Mouse (Mus musculus) limb, embryonic 15.5 days (tissue): ENCODE data around the gene Rxra. TPM values are rescaled to one million over a fixed set of nuclear protein-coding genes. Genes with fewer than 3 reads are reported as not detected.

Source experiments
- ATAC-seq: fragments of 200-750 bp; cut with Nextera tagmentation; 2 replicates; pipeline ENCODE4 v1.8.0; 2017; ENCODE audit warnings: low read depth, moderate TSS enrichment; ENCODE audit not compliant: insufficient number of reproducible peaks, low FRiP score, low TSS enrichment
- H3K27ac ChIP-seq: fragments of 300-500 bp; sonication (generic); 2 replicates; pipeline ENCODE4 v1.5.1; 2015; ENCODE audit warnings: moderate library complexity, mild to moderate bottlenecking, inconsistent platforms
- H3K27me3 ChIP-seq: fragments of 300-500 bp; sonication (generic); 2 replicates; pipeline ENCODE4 v1.6.1; 2015; ENCODE audit warnings: inconsistent platforms
- H3K36me3 ChIP-seq: fragments of 300-500 bp; sonication (generic); 2 replicates; pipeline ENCODE4 v1.6.1; 2015; ENCODE audit warnings: inconsistent platforms
- H3K4me1 ChIP-seq: fragments of 300-500 bp; sonication (generic); 2 replicates; pipeline ENCODE4 v1.6.1; 2015; ENCODE audit warnings: inconsistent platforms
- H3K4me2 ChIP-seq: fragments of 300-500 bp; sonication (generic); 2 replicates; pipeline ENCODE4 v1.6.1; 2015; ENCODE audit warnings: mild to moderate bottlenecking, inconsistent platforms
- H3K4me3 ChIP-seq: fragments of 300-500 bp; sonication (generic); 2 replicates; pipeline ENCODE4 v1.5.1; 2015; ENCODE audit warnings: mild to moderate bottlenecking, inconsistent platforms
- H3K9ac ChIP-seq: fragments of 300-500 bp; sonication (generic); 2 replicates; pipeline ENCODE4 v1.6.1; 2015; ENCODE audit warnings: inconsistent platforms
- H3K9me3 ChIP-seq: fragments of 300-500 bp; sonication (generic); 2 replicates; pipeline ENCODE4 v1.6.1; 2016; ENCODE audit warnings: inconsistent platforms
- WGBS: fragments of 180-500 bp; shearing (Covaris S2); methylation state at CpG from one replicate; pipeline ENCODE4 v1.1.7; 2015; 5-methylcytosine and 5-hydroxymethylcytosine counted together
- polyA plus RNA-seq: library from polyadenylated mRNA; unstranded; fragments of >200 nt; fragmentation: Nextera tagmentation; extraction: Ambion mirVana; gene quantifications from 2 replicates; pipeline ENCODE4 v1.2.1, GENCODE M21; 2015

Gene Rxra
- polyA plus RNA-seq, 1 experiment from 2014 or later, result 19.7 TPM

DNA sequence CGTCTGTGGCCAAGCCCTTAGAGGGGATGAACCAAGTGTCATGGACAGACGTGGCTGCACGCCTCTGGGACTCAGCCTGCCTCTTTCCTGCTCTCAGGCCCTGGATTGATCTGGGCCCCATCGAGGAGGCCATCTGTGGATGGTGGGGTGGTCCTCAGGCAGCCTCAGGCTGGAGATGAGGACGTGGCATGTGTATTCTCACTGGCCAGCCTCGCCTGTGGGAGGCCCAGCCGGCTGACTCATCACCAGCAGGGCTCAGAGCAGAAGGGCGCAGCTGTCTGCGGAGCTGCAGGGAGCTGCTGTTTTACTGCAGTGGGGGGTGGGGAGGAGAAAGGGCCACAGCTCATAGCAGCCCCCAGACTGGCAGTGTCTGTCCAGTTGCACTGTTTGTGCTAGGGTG is 126.3 kb downstream of the Rxra start:
- peak; percentile 61 for ATAC-seq

DNA sequence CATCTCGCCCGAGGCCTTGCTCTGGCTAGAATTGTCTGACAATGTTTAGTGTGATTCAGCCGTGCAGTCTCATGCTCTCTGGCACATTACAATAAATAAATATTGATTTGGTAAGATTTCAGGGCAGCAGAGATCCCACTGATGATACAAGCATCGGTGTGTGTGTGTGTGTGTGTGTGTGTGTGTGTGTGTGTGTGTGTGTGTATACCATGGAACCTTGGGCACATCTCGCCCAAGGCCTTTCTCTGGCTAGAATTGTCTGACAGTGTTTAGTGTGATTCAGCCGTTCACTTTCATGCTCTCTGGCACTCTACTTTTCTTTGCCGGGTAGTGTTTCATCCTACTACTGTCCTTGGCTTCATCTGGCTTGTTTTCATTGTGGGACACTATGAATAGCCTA is 130.5 kb downstream of the Rxra start:
- no peaks in the 10 kb centered on the region for H3K36me3 ChIP-seq
- WGBS, result 86% methylated on average over 7 of the region's 7 CpGs
- H3K9ac ChIP-seq, result no peak overlapping the region
- no peaks in the 10 kb centered on the region for H3K27me3 ChIP-seq
- H3K27ac ChIP-seq, result no peak overlapping the region
- no peak overlapping the region for H3K4me2 ChIP-seq
- ATAC-seq, result no peak
- H3K4me3 ChIP-seq, result no peak overlapping the region
- peaks cover 8% of the 10 kb centered on the region for H3K4me1 ChIP-seq
- H3K9me3 ChIP-seq, result no peaks in the 10 kb centered on the region

More for the DNA sequence above, 126.3 kb downstream of the Rxra start:
- Histone ChIP-seq H3K36me3 (no peaks in the 10 kb centered on the region), H3K27ac (peak overlapping the region; percentile 51; the same call in 1 of the 2 replicates), H3K4me3 (no peak overlapping the region), H3K9me3 (no peaks in the 10 kb centered on the region), H3K4me1 (peaks cover 13% of the 10 kb centered on the region), H3K27me3 (no peaks in the 10 kb centered on the region), H3K9ac (no peak overlapping the region), H3K4me2 (no peak overlapping the region)
- WGBS, result 27% methylated on average over 9 of the region's 9 CpGs

DNA sequence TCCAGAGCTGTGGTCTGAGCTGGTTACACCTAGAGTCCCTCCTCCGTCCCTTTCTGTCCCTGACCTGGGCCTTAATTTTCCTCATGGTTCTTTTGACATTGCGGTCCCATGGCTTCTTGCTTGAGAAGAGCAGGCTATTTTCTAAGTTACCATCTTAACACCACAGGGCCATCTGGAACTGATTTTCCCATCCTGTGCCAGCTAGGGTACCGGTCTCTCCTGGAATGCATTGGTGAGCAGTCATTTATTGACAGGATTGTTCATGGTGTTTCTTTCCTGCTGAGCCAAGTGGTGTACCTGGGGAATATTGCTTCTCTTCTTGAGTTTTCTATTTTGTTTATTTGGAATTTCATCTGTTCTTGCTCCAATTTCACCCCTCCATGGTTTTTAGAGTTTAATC is 131.4 kb downstream of the Rxra start:
- no peak overlapping the region for H3K4me2 ChIP-seq
- WGBS, result 62% methylated on average over 3 of the region's 3 CpGs
- no peaks in the 10 kb centered on the region for H3K9me3 ChIP-seq
- no peak overlapping the region for H3K4me3 ChIP-seq
- no peak for ATAC-seq
- H3K27ac ChIP-seq, result no peak overlapping the region
- no peaks in the 10 kb centered on the region for H3K36me3 ChIP-seq
- H3K9ac ChIP-seq, result no peak overlapping the region
- no peaks in the 10 kb centered on the region for H3K27me3 ChIP-seq
- peaks cover 3% of the 10 kb centered on the region for H3K4me1 ChIP-seq

DNA sequence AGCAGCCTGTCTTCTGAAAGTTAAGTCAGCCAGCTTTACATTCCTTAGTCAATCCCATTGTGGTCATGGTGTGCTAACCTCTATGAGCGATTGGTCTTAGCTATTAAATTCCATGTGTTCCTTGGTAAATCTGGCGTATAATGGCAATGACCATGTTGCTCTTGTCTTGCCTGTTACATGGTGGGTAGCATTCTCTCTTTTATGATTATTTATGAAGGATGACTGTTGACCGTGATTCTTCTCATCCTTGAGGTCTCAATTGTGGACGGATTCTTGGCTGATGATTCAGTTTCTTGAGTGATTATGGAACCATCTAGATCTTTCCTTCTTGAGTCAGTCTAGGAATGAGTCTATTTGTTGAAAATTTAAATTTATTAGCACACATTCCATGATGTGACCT is 133.7 kb downstream of the Rxra start:
- no peaks in the 10 kb centered on the region for H3K9me3 ChIP-seq
- peaks cover 22% of the 10 kb centered on the region for H3K4me1 ChIP-seq
- H3K27me3 ChIP-seq, result no peaks in the 10 kb centered on the region
- no peak overlapping the region for H3K4me3 ChIP-seq
- H3K9ac ChIP-seq, result no peak overlapping the region
- no peak for ATAC-seq
- H3K36me3 ChIP-seq, result no peaks in the 10 kb centered on the region
- H3K27ac ChIP-seq, result no peak overlapping the region
- 76% methylated on average over 4 of the region's 4 CpGs for WGBS
- no peak overlapping the region for H3K4me2 ChIP-seq

Other genes with a start within 250 kb of the Rxra start
- 4.6 and 5.0 TPM in 2 replicates for gene Vav2, start 249.4 kb upstream of the Rxra start, polyA plus RNA-seq
- 11.8 and 12.6 TPM in 2 replicates for gene Brd3os, start 234.1 kb upstream of the Rxra start, polyA plus RNA-seq
- 112 and 116 TPM in 2 replicates for gene Brd3, start 168.8 kb upstream of the Rxra start, polyA plus RNA-seq
- gene Wdr5, start 161.3 kb upstream of the Rxra start, polyA plus RNA-seq, result 51.2 and 51.7 TPM in 2 replicates
- gene Col5a1, start 210.0 kb downstream of the Rxra start, polyA plus RNA-seq, result 259 and 273 TPM in 2 replicates